Mouse (Mus musculus): ENCODE data around the gene Astn2. TPM values are rescaled to one million over a fixed set of nuclear protein-coding genes. Genes with fewer than 3 reads are reported as not detected.

The Astn2 gene
- total RNA-seq, 2 experiments from 2014 or later = not detected

DNA sequence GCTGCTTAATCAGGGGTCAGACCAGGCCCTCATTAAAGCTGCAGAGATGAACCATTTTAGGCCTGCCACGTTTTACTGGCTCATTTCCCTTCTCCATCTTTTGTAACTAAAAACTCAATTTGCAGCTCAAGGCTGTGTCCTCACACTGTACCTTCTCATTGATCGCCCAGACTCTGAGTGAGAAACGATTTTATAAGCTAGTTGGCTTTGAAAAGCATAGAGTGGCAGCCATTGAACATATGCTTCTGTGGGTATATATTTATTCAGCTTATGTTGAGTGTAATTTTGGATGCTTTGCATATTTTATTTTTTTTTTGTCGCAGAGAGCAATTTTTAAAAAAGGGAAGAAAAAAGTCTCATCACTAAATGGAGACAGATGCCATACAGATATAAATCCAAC, 637.0 kb downstream of the Astn2 start:
- no peak for ATAC-seq (replicated peaks; ENCODE audit: poor library complexity)

DNA sequence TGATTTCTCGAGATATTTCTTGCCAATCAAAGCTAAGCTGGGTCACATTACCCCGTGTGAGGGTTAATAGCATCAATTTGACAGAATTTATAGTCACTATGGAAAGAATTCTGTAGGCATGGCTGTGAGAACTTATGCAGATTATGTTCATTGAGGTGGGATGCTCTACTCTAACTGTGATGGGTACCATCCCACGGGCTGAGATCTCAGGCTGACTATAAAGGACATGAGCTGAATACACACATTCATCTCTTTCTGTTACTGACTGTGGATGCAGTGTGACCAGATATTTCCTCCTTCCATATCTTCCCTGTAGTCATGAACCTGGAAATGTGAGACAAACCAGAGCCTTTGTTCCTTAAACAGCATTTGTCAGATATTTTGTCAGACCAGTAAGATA, 639.1 kb downstream of the Astn2 start:
- ATAC-seq (replicated peaks; ENCODE audit: poor library complexity) = no peak

DNA sequence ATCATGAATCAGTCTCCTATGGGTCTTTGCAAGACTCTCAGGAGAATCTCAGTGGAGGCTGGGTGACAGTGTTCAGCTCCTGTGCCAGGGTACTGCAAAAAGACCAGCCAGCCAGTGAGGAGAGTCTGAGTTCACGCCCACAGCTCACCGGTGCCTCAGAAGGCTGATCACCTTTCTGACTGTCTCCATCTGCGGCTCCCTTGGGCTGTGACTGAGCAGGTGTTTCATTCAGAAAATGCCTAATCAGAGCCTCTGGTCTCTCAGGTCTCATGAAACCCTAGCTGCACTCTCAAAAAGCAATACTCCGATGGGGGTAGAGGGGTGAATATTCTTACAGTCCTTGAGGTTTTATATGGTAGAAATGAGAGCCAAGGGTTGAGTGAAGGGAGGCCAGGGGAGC, 640.1 kb downstream of the Astn2 start:
- ATAC-seq (replicated peaks; ENCODE audit: poor library complexity) = no peak

DNA sequence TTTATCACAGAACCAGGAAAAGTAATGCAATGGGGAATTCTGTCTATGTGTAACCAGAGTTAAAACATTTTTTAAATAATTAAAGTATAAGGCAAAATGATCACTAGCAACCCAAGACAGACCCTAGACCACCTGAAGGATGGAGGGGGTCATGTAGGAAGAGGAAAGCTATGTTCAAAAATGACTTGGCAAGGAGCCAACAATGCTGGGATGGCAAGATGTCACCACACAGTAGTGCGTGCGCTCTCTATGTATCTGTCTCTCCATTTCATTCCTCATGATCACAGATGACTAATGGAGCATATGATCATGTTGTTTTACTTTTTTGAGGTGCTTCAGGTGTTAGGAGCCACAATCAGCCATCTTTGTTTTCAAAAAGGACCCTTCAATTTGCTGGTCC, 640.6 kb downstream of the Astn2 start:
- ATAC-seq (replicated peaks; ENCODE audit: poor library complexity) = no peak

DNA sequence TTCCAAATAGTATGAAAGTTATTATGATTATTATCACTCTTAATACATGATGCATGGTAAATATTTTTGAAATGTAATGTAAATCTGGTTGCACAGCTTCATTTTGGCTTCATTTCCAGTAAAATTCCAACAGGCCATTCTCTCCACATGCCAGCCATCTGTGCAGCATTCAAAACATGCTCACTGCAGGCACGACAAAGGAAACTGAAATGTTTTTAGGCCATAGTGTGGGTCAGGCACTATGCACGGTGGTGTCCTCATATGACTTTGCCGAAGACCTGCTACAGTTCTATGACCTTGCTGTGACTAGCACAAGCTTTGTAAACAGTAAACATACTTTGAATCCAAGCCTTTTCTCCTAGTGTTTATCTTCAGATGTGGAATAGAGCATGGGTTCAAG, 642.3 kb downstream of the Astn2 start:
- no peak for ATAC-seq (replicated peaks; ENCODE audit: poor library complexity)

DNA sequence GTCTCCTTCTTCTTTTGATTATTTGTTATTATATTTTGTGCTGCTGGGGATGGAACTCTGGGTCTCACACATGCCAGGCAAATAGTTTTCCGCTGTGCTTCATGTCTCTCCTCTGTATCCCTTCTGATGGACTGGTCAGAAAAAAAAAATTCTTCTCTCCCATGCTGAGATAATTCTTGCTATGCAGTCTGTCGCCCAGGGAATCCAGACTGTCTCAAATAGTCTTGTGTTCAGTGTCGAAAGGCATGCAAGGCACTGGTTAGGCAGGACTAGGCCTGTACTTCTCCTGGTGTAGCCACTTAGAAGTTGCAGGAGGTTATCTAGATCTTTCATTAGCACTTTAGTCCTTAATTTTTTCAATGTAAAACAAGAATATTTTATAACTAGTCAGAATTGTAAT, 642.8 kb downstream of the Astn2 start:
- ATAC-seq (replicated peaks; ENCODE audit: poor library complexity) = no peak

DNA sequence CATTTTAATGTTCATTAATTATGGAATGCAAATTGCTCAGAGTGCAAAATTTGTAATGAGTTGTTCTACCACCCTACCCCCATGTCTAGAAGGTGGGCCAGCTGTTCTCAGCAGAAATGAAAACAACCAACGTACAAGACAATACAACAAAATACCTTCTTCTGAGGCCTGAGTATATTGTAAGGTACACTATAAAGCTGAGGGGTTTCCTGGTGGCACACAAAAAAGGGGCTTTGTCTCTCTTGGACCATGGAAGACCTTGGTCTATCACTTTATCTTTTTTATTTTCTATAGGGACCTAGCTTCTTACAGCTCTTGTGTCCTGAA, 645.6 kb downstream of the Astn2 start:
- ATAC-seq (replicated peaks; ENCODE audit: poor library complexity) = no peak

DNA sequence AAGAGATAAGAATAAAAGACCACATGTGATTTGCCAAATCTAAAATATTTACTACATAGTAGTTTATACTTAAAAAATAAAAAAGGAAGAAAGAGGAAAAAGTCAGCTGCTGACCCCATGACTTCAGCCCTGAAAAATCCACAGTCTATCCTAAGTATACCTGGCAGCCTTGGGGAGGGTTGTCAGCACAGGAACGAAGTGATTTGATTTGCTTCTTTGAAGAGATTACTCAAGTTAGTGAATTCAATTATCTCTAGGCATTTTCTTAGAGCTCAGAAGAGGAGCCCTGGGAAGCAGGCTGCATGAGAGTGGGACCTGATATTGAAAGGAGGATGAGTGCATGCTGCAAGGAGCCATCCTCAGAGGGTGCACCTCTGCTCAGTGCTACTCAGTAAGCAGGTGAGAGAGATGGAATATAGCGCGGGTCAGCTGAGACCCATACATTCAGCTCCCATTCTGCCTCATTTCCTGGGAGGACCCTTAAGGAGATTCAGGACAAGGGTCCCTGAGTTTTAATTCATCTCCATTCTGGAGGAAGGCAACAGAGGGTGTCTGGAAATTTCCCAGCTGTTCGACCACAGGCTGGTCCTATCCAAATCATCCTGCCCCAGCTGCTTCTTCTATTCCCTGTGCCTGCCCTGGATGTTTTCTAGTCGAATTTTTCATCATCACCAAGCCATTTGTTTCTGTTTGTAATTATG, 646.1 kb downstream of the Astn2 start:
- ATAC-seq (replicated peaks; ENCODE audit: poor library complexity) = no peak

DNA sequence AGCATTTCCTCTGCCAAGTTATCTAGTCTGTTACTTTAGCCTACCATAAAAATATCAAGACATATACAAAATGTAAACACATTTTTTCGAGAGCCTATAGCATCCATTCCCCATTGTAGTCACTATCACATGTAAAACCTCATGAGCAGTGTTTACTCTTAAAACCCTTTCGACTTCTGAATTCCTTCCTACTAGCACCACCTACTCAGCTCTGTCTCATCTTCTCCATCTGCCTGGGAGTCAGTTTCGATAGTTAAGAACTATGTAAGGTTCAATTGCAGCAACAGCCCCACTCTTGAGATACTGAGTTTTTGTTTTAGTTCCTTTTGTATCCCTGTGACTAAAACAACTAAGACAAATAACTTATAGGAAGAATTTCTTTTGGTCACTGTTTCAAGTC, 651.5 kb downstream of the Astn2 start:
- ATAC-seq (replicated peaks; ENCODE audit: poor library complexity) = no peak

DNA sequence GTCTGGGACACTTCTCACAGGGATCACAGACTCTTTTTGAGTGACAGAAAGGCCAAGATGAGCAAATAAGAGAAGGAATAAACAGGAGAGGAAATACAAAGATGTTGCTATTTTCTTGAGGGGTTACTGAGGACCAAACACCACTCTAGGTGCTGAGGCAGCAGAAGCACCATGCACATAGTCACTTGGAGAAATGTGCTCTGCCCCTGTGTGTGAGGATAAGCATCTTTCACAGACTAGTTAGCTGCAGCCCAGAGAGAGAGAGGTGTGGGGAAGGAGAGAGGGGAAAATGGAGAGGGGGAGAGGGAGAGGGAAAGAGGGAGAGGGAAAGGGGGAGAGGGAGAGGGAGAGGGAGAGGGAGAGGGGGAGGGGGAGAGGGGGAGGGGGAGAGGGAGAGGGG, 659.6 kb downstream of the Astn2 start:
- no peak for ATAC-seq (replicated peaks; ENCODE audit: poor library complexity)

DNA sequence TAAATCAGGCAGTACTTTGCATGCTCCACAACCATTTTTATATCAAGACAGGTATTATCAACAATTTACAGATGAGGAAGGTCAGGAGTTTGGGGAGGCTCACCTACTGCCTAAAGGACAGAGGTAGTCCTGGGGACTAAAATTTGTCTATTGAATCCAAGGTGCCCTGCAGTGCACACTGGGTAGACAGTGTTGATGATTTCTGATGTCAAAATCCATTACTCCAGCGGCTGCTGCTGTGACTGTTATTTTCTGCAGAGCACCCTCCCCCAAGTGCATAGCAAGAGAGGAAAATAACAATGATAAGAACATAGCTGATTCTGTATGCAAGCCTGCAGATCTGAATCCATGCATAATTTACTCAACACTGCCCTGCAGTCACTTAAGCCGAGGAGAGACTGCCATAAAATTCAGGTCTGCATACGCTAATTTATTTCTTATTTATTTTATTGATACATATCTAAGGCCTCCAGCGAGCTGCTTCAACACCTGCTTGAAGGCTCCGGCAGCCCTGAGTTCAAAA, 660.3 kb downstream of the Astn2 start:
- ATAC-seq (replicated peaks; ENCODE audit: poor library complexity) = no peak

DNA sequence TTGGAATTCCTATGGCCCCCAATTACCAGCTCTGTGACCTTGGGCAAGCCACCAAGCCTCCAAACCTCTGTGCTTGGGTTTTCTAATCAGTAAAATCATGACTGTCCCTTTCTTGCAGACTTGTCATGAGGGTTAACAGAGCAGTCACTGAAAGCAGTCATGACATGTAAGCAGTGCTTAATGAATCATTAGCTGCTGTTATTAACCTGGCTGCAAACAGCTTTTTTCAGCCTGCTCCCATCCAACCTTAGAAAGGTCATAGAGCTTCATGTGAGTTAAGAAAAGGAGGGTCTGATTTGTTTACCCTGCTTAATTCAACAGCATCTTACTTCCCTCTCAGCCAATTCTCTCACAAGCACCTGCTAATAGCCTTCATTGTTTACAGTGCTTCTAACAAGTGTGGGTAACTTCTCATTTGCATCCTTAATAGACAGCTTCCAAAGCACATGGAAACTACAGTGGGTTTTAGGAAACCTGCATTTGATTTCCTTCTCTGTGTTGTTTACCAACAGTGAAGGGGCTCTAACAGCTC, 661.2 kb downstream of the Astn2 start:
- ATAC-seq (replicated peaks; ENCODE audit: poor library complexity) = no peak

DNA sequence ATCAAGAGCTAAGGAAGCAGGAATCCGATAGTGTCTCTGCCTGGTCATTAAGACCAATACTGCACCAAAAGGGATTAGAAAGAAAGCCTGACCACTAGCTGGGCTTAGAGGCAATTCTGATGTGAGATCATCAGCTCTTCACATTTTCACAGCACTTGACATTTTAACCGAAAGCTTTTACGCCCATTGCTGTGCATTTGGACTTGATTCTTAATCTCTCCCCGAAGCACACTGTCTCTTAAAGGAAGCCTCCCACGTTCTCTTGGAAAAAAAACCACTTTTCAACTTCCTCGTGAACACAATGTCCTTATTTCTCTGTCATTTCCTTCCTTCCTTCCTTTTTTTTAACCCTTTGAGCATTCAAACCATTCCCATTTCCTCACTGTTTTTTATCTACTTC, 680.0 kb downstream of the Astn2 start:
- ATAC-seq (replicated peaks; ENCODE audit: poor library complexity) = no peak

DNA sequence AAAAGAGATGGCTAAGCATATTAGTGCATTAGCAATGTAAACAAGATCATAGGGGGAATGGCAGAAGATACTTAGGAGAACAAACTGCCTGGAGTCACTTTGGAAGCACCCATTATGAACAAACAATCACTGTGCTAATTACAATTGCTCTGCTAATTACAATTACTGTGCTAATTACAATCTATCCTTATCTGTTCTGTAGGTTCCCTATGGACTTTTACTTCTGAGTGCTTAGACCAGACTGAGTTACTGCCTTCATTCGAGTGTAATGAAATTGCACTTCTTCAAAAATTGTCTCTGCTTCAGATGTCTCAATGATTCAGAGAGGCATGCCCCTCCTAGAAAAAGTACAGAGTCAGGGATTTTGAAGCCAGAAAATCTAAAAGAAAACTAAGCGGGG, 684.8 kb downstream of the Astn2 start:
- ATAC-seq (replicated peaks; ENCODE audit: poor library complexity) = no peak

DNA sequence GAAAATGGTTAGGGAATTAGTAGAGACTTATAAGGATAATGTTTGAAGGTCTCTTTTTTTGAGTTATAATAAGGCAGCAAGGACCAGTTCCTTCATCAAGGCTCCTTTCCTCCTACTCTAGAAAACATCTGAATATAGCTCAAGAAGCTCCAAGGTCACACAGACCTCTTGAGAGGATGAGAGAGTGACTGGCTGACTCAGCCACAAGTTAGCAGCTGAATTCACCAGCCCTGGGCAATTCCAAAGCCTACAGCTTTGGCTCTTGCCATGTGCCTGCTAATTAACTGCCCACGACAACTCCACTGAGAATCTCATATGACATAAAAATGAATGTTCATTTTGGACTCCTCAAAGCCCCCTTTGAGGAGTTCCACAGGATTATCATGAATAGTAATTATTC, 686.5 kb downstream of the Astn2 start:
- ATAC-seq (replicated peaks; ENCODE audit: poor library complexity) = no peak

DNA sequence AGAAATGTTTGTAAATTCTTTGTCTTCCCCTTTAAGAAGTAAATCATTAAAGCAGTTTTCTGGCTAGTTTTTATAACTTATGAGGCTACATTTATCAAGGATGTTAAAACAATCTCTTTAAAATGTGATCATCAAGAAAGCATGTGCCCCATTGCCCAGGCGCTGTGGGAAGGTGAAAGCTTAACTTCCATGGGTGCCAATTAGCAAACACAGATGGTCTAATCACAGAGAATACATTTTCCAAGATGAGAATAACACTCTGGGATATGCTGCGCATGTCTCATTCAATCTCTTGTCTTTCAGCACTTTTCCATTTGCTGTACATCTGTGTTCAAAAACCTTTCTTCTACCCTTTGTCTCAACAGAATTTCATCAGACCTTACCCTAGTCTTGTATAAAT, 688.3 kb downstream of the Astn2 start:
- ATAC-seq (replicated peaks; ENCODE audit: poor library complexity) = no peak

DNA sequence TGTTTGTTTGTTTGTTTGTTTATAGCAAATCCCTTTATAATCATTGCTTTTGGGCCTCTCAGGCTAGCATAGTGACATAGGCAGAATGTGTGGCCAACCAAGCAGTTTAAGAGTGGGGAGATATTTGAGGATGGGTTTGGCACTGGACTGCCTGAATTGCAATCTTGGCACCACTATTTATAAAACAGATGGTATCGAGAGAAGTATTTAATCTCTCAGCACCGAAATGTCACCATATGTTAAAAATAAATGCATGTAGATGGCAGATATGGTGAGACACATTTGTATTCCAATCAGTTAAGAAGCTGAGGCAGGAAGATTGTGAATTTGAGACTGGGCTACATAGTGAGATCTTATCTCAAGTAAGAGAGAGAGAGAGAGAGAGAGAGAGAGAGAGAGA, 692.7 kb downstream of the Astn2 start:
- no peak for ATAC-seq (replicated peaks; ENCODE audit: poor library complexity)

DNA sequence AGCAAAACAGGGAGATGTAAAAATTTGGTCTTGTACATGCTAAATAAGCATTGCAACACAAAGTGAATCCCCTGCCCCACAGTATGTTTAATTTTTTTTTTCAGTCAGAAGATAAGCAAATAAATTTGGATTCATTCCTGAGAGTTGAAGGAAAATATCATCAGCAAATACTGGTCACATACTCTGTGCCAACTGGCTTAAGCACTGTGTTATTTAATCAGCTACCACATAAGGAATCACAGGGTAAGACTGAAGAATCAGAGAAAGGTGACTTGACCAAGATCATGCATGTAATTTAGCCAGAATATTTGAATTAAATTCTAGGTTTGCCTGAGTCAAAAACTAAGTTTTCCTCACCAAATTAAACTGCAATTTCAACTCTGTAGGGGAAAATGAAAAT, 693.8 kb downstream of the Astn2 start:
- no peak for ATAC-seq (replicated peaks; ENCODE audit: poor library complexity)

DNA sequence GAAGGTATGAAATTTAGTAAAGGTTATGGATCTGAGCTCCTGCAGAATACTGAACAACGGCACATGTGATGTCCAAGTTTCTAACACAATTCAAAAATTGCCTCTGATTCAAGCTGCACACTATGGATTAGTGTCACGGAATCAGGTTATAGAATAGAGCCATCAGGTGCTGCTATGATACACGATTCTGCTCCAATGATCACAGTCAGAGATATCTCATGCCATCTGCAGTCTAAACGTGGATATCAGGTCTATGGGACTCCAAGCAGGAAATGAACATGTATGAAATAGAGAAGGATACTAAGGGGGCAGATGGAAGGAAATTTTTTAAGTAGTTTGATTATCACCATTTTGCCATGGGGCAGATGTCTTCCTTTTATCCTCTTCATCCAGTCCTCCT, 702.6 kb downstream of the Astn2 start:
- no peak for ATAC-seq (replicated peaks; ENCODE audit: poor library complexity)

DNA sequence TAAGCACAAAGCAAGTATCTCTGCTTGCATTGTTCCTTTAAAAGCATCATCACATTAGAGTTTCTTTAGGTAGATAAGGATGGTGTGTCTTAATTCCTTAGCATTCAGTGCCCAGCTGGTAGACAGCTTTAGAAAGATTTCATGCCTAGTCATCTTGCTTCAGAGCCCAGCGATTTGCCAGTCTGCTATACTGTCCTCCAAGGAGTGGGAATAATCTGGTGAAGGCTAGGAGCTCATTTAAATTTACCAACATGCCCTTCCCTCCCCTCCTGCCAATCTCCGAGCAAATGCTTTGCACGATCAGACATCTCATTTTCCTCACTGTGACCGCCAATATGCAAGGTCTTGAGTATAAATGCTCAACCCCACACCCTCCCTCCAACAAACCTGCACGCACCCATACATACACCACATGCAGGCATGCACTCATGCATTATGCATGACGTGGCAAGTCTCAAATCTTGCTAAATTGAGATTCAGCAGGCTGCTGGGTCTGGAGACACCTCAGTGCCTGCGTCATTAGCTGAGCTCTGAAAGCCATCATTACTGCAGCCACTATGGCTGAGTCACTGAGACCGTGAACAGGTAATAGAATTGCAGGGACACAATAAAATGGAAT, 704.6 kb downstream of the Astn2 start:
- no peak for ATAC-seq (replicated peaks; ENCODE audit: poor library complexity)

DNA sequence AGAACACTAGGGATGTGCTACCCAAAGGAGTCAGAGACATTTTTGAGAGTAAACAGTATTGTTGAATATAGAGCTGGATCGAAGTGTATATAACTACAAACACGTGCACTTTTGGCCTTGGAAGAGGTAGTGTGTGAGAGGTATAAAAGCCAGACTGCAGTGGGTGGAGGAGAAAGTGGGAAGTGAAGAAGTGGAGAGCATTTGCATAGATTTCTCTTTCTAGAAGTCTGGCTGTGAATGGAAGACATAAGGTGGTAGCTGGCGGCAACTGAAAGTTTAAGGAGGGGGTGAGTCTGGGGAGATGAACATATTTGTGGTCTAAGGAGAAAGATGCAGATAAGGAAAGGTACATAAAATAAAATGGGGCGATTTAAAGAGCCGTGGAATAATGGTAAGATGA, 709.2 kb downstream of the Astn2 start:
- no peak for ATAC-seq (replicated peaks; ENCODE audit: poor library complexity)

DNA sequence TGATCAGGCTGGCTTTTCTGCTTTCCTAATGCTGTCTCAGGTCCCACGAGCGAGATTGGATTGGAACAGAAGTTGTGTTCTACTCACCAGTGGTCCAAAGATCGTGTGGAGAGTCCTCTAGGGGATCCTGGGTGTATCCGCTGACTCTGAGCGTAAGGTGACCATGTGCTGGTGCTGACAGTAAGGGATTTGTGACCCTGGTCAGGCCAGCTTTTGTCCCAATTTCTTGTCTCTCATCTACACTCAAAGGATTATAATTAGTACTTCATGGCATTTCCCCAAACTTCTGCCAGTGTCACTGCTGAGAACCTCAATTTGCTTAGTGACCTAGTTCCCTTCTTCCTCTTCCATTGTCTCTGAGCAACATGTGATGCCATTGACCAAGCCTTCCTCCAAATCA, 710.4 kb downstream of the Astn2 start:
- no peak for ATAC-seq (replicated peaks; ENCODE audit: poor library complexity)
